ENCODE assay signal across 10 mouse cellular contexts in the genomic region with DNA sequence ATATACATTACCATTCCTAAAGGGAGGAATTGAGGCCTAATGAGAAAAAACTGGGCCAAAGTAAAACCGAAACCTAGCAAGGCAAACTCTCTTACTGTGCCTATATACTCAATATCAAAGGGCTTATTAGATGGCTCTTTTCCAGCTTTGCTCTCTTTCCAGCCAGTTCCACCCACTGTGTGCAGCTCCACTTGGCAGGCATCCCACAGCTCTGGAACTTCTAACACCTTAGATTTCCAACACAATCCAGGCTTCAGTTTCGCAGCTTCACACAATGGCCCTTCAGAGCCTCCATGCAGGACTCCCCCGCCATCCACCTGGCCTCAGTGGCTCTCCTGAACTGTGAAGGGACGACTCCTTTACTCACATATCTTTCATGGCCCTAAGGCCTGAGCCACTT. TPM values are rescaled to one million over a fixed set of nuclear protein-coding genes. Genes with fewer than 3 reads are reported as not detected.
A peak's percentile ranks its signal among the peaks of the same experiment; 100 is the strongest.
DNase-seq lines count a peak whose midpoint lies in the region; TF ChIP-seq lines count a peak whose summit lies in the region.
"Had no signal": no experiment of that assay in that cellular context is flagged by ENCODE, and none has a peak within 500 bp of the region (broad histone marks: within the 10 kb centered on the region; RNA-seq: fewer than 3 reads in every experiment).

No protein-coding gene starts in this region.

- TF ChIP-seq POLR2A in kidney, adult 2 months (IDR thresholded peaks at IDR 0.05; ENCODE audit: low read depth, low read length) = no peak

- TF ChIP-seq CTCF in kidney, adult 2 months (conservative IDR thresholded peaks at IDR 0.05; ENCODE audit: insufficient read depth, insufficient read length, low read depth, low read length) = no peak

- H3K27me3 ChIP-seq in kidney, adult 2 months (replicated peaks; ENCODE audit: control insufficient read depth, insufficient read depth, low read length) = no peaks in the 10 kb centered on the region
- H3K27me3 ChIP-seq: liver, embryonic 15.5 days had no signal

- peak; percentile 62 for DNase-seq in cerebellum, adult 11-12 months
- no peak for DNase-seq in cerebellum, postnatal 4 days (ENCODE audit: low spot score in 2 of 2)
- peak; percentile 26 for DNase-seq in kidney, postnatal 10 days
- no peak for DNase-seq in kidney, postnatal 25 days
- peak; percentile 29 for DNase-seq in right cerebral cortex, adult 18-20 months
- DNase-seq in right cerebral cortex, postnatal 36 days (ENCODE audit: low spot score in 2 of 2) = no peak
- DNase-seq in right cerebral cortex, postnatal 4 days = peak; percentile 29
- DNase-seq in kidney, adult 2 months = no peak

- H3K27ac ChIP-seq in kidney, adult 2 months (ENCODE audit: insufficient read depth, low read depth, low read length) = no peak overlapping the region
- H3K27ac ChIP-seq: liver, embryonic 15.5 days had no signal

- no peak overlapping the region for H3K4me3 ChIP-seq in kidney, adult 2 months (ENCODE audit: insufficient read depth, low read depth, low read length)
- H3K4me3 ChIP-seq: liver, embryonic 15.5 days had no signal

- H3K4me1 ChIP-seq in kidney, adult 2 months (ENCODE audit: control insufficient read depth, insufficient read depth, low read length) = peaks cover 5% of the 10 kb centered on the region; the same call in 1 of the 2 replicates

- WGBS in kidney, adult 2 months = 82% methylated on average over 4 of the region's 4 CpGs

- no peaks in the 10 kb centered on the region for H3K36me3 ChIP-seq in kidney, adult 2 months (ENCODE audit: control insufficient read depth, insufficient read depth, low read length)
- H3K36me3 ChIP-seq: G1E; liver, embryonic 15.5 days had no signal

RNA-seq across cellular contexts. Expression of a gene that starts 5.0 kb away (rescaled TPM):
- 34.4 and 35.6 TPM in 2 replicates for polyA plus RNA-seq in kidney, adult 2 months (2012; rRNA removed)

RNA-seq across cellular contexts. Expression of a gene that starts 17.3 kb away (rescaled TPM):
- polyA plus RNA-seq in kidney, adult 2 months (2012; rRNA removed) = 94.8 and 95.4 TPM in 2 replicates

Comparison
In these comparisons a context has a peak if more than half of its experiments do, and no peak if none do; other contexts are left out.
1. DNase-seq: peak in cerebellum, adult 11-12 months (single experiment), kidney, postnatal 10 days (single experiment), right cerebral cortex, adult 18-20 months (single experiment) and right cerebral cortex, postnatal 4 days (single experiment); none in cerebellum, postnatal 4 days (0 of 2), kidney, postnatal 25 days (0 of 2), right cerebral cortex, postnatal 36 days (0 of 2) and kidney, adult 2 months (single experiment).